Mouse (Mus musculus) cerebellum, postnatal 10 days (tissue): ENCODE data around the gene 1700129C05Rik.

Source experiments
- DNase-seq, 2 experiments: peaks; one replicate each; pipeline ENCODE4 v3.0.0; 2021; ENCODE audit warnings: mixed read lengths in 2 of 2

1700129C05Rik gene

DNA sequence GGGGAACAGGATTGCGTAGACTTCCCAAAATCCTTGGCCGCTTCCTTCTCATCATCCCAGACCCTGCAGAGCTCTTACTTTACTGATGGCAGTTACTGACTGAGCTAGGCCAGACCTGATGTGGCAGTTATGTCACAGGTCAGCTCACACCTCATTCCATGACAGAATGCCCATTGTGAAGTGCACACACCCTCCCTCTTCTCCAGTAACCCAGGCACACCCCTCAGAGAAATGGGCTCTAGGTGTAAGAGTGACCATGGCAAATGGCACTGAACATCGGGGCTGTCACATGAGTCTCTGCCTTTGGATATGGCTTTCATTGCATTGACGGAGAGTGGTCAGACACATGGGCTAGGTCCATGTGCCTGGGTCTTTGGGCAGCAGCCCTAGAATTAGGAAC lies at the start of gene 1700129C05Rik:
TSS of gene 1700129C05Rik (minus strand) at position 101 of the 400 bp plus-strand sequence.
- no peak for DNase-seq

DNA sequence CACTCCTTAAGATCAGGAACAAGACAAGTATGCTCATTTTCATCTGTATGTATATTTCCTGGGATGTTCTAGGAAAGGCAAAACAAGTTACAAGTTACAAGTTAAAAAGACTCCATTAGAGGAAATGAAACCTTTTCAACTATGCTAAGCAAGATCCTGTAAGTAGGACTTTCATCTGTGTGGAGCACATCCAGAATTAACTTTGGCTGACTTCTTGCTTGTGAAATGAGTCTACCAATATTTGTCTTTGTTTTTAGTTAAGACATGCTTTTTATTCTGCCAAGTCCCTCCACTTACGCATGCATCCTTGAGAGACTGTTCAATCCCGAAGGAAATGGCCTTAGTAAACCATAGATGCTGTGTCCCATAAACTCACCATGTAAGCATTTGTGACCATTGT lies 43.4 kb upstream of the 1700129C05Rik start:
- DNase-seq, result no peak

- DNase-seq, result no peak
Observed at GRCm38 (mm10) chr14:59185514-59185913, 42.8 kb upstream of the 1700129C05Rik start.

GRCm38 (mm10) chr14:59182732-59183131 lies 40.0 kb upstream of the 1700129C05Rik start:
- DNase-seq, result no peak

DNA sequence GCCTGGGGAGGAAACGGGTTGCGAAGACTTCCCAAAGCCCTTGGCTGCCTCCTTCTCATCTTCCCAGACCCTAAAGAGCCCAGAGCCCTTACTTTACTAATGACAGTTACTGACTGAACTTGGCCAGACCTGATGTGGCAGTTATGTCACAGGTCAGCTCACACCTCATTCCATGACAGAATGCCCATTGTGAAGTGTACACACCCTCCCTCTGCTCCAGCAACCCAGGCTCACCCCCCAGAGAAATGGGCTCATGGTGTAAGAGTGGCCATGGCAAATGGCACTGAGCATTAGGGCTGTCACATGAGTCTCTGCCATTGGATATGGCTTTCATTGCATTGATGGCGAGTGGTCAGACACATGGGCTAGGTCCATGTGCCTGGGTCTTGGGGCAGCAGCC lies 36.0 kb upstream of the 1700129C05Rik start, which contains the start of gene Gm5142:
TSS of gene Gm5142 (minus strand) at position 101 of the 400 bp plus-strand sequence.
- DNase-seq, result no peak

DNA sequence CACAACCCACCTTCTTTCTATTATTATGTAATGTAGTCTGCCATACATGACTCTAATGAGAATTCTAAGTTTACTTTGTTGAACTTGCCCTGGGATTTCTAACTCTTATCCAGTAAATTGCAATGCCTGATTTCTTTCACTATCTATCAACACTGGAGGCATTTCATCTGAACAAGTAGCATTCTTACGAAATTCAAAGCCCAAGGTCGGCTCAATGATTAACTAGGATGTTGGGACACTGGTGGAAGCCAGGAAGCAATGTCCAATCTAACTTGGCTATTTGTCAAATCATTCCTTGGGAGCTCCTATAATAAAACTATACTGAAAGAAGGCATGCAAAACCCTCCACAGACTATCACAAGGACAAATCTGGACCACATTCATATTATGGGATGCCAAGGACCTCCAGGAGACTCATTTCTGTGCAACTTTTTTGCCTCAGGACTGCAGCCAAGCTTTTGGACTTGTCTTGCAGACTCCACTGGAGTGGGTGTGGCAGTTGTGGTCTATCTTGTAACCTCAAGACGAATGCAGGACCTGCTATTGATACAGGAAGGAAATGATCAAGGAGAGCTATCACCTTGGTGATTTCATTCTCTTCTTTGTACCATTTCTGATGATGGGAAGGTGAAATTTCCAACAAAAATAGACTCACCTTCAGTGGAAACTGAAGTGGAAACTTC lies 14.5 kb upstream of the 1700129C05Rik start:
- DNase-seq, result no peak

- DNase-seq, result peak in 1 of 2 experiments; percentile 18
Observed at GRCm38 (mm10) chr14:59155589-59155988, 12.9 kb upstream of the 1700129C05Rik start.

- peak in 1 of 2 experiments; percentile 50 for DNase-seq
Observed at GRCm38 (mm10) chr14:59114281-59114680, 28.4 kb downstream of the 1700129C05Rik start.

GRCm38 (mm10) chr14:59104006-59104605 lies 38.6 kb downstream of the 1700129C05Rik start:
- no peak for DNase-seq

DNA sequence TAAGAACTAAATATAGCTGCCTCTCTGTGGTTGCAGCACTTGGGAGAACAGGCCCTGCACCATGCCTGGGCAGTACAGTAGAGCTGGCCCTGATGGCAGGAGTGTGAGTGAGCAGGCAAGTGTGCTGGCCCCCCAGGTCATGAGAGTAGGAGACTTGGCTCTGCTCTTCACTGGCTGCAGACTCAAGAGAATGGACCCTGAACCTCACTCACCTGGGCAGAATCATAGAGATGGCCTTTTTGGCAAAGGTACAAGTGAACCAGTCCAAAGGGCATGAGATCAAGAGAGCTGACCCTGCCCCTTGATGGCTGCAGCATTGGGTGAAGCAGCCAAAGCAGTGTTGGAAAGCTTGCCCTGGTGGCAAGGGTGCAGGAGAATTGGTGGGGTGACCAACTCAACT lies 49.1 kb downstream of the 1700129C05Rik start:
- DNase-seq, result no peak

GRCm38 (mm10) chr14:59084396-59084795 lies 58.3 kb downstream of the 1700129C05Rik start:
- DNase-seq, result peak; percentile 75 to 80
